Mouse (Mus musculus): Measurements from ENCODE around the gene Scml2.
"Not testable (repeated sequence)": the region's sequence is repeated elsewhere in the genome, so short reads cannot be mapped to it uniquely, and the experiment has no call there.

The Scml2 gene
- long read RNA-seq, experiment 1 = 0 reads
- long read RNA-seq, experiment 2 = 0 reads

DNA sequence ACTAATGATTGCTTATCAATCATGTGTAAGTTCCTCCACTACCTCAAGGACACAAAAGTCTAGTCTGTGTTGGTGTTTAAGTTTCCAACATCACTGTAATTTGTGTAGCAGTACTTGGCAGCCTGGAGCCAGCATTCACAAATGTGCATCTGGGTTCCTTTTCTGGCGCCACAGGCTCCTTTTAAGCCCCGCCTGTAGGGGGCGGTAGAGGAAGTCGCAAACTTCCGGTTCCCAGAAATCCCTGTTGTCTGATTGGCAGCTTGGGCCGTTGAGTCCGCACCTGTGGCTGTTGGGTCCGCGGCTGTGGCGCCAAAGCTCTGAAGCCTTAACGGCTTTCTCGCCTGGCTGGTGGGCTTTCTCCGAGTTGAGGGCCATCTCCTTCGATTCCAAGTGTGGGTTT lies at the start of gene Scml2:
TSS of gene Scml2 (plus strand) at position 301 of the 400 bp plus-strand sequence.
- intact Hi-C loops (cut with DNase I) = not testable (repeated sequence)

GRCm38 (mm10) chrX:161075576-161075975 lies 41.4 kb upstream of the Scml2 start:
- intact Hi-C loops (cut with DNase I) = not testable (repeated sequence)

DNA sequence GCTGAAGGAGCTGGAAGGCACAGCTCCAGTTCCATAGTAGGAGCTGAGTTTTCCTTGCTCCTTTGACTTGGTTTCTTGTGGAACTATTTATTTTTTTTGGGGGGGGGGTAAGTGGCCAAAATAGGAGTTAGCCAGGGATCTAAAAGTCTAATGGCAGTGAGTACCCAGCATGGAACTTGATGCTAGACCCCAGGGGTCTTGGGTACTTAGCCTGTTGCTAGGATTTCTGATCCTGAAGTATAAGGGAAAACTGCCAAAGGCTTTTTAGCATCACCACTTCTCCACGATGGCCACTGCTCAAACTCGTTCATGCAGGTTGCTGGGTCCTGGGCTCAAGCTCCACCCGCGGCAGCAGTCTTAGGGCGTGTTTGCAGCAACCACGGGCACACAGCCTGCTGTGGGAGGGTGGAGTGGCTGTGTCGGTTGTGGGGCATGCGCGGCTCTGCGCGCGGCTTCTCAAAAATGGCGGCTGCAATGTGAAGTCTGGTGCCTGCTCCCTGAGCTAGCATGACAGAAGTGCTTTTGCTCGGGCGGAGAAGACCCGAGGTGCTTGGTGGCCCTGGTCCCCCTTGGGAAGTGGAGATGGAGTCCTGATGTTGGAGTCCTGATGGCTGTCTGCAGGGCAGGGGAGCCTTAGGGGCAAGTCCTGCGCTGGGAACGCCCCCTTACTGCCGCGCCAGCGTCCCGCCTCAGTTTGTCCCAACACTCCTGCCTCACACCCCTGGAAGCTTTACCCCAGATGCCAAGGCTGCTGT lies 45.5 kb downstream of the Scml2 start:
- intact Hi-C loops (cut with DNase I) = no loop called here

DNA sequence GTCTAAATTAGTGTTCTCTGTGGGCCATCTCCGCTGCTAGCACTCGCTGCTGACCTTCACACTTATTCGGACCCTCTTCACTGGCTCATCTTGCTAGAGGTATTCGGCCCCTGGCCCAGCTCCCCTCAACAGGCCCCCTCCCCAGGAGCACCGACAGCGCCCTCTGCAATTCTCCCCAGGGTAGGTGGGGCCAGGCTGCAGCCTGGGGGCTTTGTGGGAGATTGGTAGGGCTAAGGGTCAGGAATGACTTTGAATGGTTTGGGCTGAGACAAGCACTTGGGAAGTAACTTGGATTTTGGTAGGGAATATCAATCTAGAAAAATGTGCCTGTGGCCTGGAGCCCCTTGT lies 46.0 kb downstream of the Scml2 start:
- intact Hi-C loops (cut with DNase I) = no loop called here

- intact Hi-C loops (cut with DNase I) = not testable (repeated sequence)
These were observed 170.2 kb downstream of the Scml2 start, which contains the start of gene Gm15262 for GRCm38 (mm10) chrX:161287156-161287555. Gene Gm15262, plus strand, starts transcription at chrX:161287456.
